Mouse (Mus musculus) neural tube, embryonic 14.5 days (tissue): ENCODE measurements around the gene Mapk3. TPM values are rescaled to one million over a fixed set of nuclear protein-coding genes. Genes with fewer than 3 reads are reported as not detected.
"Not testable (repeated sequence)": the region's sequence is repeated elsewhere in the genome, so short reads cannot be mapped to it uniquely, and the experiment has no call there.

Source experiments
- ATAC-seq: fragments of 200-750 bp; cut with Nextera tagmentation; 2 replicates; pipeline ENCODE4 v1.8.0; 2017; ENCODE audit warnings: low read depth, mild to moderate bottlenecking, moderate TSS enrichment, moderate library complexity
- H3K27ac ChIP-seq: fragments of 300-500 bp; sonication (generic); 2 replicates; pipeline ENCODE4 v1.5.1; 2014; ENCODE audit warnings: low read depth, mild to moderate bottlenecking, control low read depth, low read length, moderate library complexity, mixed read lengths
- H3K27me3 ChIP-seq: fragments of 300-500 bp; sonication (generic); 2 replicates; pipeline ENCODE4 v1.6.1; 2014; ENCODE audit warnings: low read length; ENCODE audit not compliant: control insufficient read depth, insufficient read depth
- H3K36me3 ChIP-seq: fragments of 300-500 bp; sonication (generic); 2 replicates; pipeline ENCODE4 v1.6.1; 2014; ENCODE audit warnings: low read length, mixed read lengths; ENCODE audit not compliant: control insufficient read depth, insufficient read depth
- H3K4me1 ChIP-seq: fragments of 300-500 bp; sonication (generic); 2 replicates; pipeline ENCODE4 v1.6.1; 2014; ENCODE audit warnings: low read length; ENCODE audit not compliant: control insufficient read depth, insufficient read depth
- H3K4me2 ChIP-seq: fragments of 300-500 bp; sonication (generic); 2 replicates; pipeline ENCODE4 v1.6.1; 2014; ENCODE audit warnings: mild to moderate bottlenecking, low read depth, low read length, control low read depth
- H3K4me3 ChIP-seq: fragments of 300-500 bp; sonication (generic); 2 replicates; pipeline ENCODE4 v1.5.1; 2014; ENCODE audit warnings: low read depth, low read length, control low read depth, mixed read lengths
- H3K9ac ChIP-seq: fragments of 300-500 bp; sonication (generic); replicated peaks from 2 replicates; pipeline ENCODE4 v1.6.1; 2014; ENCODE audit warnings: low read depth, mild to moderate bottlenecking, control low read depth, low read length, mixed read lengths
- H3K9me3 ChIP-seq: fragments of 300-500 bp; sonication (generic); 2 replicates; pipeline ENCODE4 v1.6.1; 2016; ENCODE audit warnings: low read length; ENCODE audit not compliant: control insufficient read depth
- WGBS: fragments of 180-500 bp; shearing (Covaris S2); extraction: QIAGEN DNeasy Blood & Tissue Kit; methylation state at CpG from one replicate; pipeline ENCODE4 v1.1.7; 2014; 5-methylcytosine and 5-hydroxymethylcytosine counted together
- polyA plus RNA-seq: library from polyadenylated mRNA; unstranded; fragments of >200 nt; fragmentation: Nextera tagmentation; extraction: Ambion mirVana; gene quantifications from 2 replicates; pipeline ENCODE4 v1.2.1, GENCODE M21; 2014

The Mapk3 gene
- polyA plus RNA-seq, 1 experiment from 2014 or later = 85.9 TPM

DNA sequence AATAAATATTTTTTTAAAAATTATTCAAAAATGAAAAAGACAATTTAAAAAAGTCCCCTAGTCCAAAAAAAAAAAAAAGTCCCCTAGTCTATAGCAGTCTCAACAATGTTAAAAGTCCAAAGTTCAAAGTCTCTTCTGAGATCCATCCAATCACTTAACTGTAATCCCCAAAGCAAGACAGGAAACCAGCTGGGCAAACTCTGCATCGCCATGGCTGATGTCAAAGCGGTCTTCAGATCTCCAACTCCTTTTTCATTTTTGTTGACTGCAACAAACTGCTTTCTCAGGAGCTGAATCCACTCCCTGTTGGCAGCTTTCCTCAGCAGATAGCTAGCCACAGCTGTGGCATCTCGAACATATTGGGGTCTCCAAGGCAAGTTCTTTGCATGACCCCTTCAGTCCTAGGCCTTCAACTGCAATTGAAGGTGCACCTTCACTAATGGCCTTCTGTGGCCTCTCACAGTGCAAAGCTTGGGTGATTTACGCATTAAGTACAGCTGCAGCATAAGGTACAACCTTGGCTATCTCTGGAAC, 29.1 kb upstream of the Mapk3 start:
- H3K4me2 ChIP-seq, H3K27ac ChIP-seq, H3K4me3 ChIP-seq, H3K27me3 ChIP-seq, H3K9me3 ChIP-seq, H3K4me1 ChIP-seq, ATAC-seq, H3K9ac ChIP-seq, H3K36me3 ChIP-seq: not testable (repeated sequence)
- 88% methylated on average over 4 of the region's 4 CpGs for WGBS

DNA sequence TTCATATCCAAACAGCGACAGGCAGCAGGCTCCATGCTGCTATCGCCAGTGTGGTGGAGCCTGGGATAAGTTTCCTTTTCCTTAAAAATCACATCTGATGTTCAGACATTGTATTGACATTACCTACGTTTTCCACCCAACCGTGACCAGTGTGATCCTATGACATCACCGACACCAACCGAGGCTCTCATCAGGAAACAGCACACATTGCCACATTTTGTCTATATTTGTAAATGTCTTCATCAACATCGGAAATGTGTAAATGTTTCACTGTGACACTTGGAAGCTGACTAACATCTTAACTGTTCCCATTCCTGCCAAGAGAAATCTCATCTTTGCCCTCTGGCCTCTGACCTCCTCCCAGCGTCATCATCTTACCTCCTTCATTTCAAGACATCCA, 23.3 kb upstream of the Mapk3 start:
- no peak overlapping the region for H3K9ac ChIP-seq
- no peaks in the 10 kb centered on the region for H3K4me1 ChIP-seq
- no peaks in the 10 kb centered on the region for H3K36me3 ChIP-seq
- H3K4me2 ChIP-seq = no peak overlapping the region
- 86% methylated on average over 8 of the region's 8 CpGs for WGBS
- no peak overlapping the region for H3K4me3 ChIP-seq
- ATAC-seq = no peak
- no peak overlapping the region for H3K27ac ChIP-seq
- H3K9me3 ChIP-seq = no peaks in the 10 kb centered on the region
- H3K27me3 ChIP-seq = no peaks in the 10 kb centered on the region

DNA sequence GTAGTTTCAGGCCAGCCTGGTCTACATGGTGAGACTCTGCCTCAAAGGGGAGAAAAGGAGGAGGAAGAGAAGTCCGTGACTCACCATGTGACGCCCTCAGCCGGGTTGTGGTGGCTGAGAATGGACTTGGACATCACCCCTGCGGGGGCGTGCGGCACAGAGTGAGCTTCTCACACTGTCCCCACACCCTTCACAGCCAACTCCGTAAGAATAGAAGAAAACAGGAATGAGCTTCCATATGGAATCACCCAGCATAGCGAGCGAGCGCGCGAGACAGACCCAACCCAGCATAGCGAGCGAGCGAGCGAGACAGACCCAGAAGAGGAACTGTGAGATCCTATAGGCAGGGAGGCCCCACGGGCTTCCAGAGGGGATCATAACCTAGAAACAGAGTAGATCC, 19.9 kb upstream of the Mapk3 start:
- H3K9ac ChIP-seq = no peak overlapping the region
- no peaks in the 10 kb centered on the region for H3K27me3 ChIP-seq
- ATAC-seq = no peak
- no peak overlapping the region for H3K27ac ChIP-seq
- no peaks in the 10 kb centered on the region for H3K9me3 ChIP-seq
- no peaks in the 10 kb centered on the region for H3K36me3 ChIP-seq
- H3K4me2 ChIP-seq = no peak overlapping the region
- WGBS = 87% methylated on average over 17 of the region's 17 CpGs
- H3K4me3 ChIP-seq = no peak overlapping the region
- H3K4me1 ChIP-seq = no peaks in the 10 kb centered on the region

DNA sequence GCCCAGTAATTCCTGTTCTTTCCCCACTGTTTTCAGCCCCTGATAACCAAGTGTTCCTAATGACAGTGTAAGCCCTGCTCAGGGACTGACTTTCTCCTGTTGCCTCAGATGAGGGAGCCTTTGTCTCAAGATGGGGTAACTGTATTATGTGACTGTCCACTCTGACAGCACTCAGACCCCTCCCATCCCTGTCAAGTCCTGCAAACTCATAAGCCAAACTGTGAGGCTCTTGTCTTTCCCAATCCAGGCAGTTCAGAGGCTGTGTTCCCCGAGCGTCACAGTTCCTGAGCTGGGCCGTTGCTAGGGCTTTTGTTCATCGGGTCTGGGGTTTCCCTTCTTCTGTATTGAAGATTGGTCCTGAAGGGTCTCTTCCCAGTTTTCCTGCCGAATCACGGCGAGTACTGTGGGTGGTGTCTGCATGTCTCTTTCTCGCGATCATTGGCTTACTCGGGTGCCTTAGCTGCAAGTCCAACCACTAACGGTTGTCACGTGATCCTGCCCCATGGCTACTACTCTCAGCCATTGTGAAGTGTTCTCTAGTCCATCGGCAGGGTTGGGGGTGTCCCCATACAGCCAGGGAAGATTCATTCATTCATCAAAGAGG, 19.2 kb upstream of the Mapk3 start:
- no peaks in the 10 kb centered on the region for H3K4me1 ChIP-seq

DNA sequence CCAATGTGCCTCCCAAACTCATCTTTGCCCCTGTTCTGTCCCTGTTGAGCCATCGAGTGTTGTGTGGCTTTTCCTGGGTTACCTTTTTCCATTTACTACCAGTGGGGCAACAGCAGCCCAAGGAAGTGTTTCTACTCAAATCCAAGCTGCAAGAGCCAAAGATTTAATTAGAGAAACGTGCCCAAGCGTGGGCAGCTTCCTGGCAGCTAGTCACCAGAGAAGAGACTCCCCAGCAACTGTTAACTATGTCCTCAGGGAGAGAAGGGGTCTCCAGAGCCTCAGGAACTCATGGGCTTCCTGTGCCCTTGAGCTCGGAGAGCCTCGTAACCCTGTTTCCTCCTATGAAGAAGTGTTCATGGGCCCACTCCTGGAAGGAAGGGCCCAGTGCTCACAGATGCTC, 18.4 kb upstream of the Mapk3 start:
- H3K27ac ChIP-seq = no peak overlapping the region
- no peak overlapping the region for H3K4me2 ChIP-seq
- H3K4me3 ChIP-seq = no peak overlapping the region
- H3K4me1 ChIP-seq = no peaks in the 10 kb centered on the region
- ATAC-seq = no peak
- H3K27me3 ChIP-seq = no peaks in the 10 kb centered on the region
- no peaks in the 10 kb centered on the region for H3K9me3 ChIP-seq
- no peak overlapping the region for H3K9ac ChIP-seq
- no peaks in the 10 kb centered on the region for H3K36me3 ChIP-seq
- 89% methylated on average over 5 of the region's 5 CpGs for WGBS

More for the DNA sequence above, 19.2 kb upstream of the Mapk3 start:
- Histone ChIP-seq H3K27ac (no peak overlapping the region), H3K4me3 (no peak overlapping the region), H3K9me3 (no peaks in the 10 kb centered on the region), H3K4me2 (no peak overlapping the region), H3K36me3 (no peaks in the 10 kb centered on the region), H3K9ac (no peak overlapping the region), H3K27me3 (no peaks in the 10 kb centered on the region)
- no peak for ATAC-seq
- WGBS = 72% methylated on average over 13 of the region's 13 CpGs

DNA sequence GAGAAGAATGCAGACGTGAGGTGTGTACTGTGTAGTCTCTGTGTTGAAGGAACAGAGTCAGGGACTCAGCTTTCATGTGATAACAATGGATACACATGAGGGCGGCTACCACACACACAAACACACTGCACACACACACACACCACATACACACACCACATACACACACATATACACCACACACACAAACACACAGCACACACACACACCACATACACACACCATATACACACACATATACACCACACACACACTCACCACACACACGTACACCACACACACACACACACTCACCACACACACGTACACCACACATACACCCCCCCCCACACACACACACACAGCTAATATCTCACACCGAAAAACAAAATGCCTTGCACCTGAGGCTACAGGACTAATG, 17.9 kb upstream of the Mapk3 start:
- ATAC-seq = no peak

DNA sequence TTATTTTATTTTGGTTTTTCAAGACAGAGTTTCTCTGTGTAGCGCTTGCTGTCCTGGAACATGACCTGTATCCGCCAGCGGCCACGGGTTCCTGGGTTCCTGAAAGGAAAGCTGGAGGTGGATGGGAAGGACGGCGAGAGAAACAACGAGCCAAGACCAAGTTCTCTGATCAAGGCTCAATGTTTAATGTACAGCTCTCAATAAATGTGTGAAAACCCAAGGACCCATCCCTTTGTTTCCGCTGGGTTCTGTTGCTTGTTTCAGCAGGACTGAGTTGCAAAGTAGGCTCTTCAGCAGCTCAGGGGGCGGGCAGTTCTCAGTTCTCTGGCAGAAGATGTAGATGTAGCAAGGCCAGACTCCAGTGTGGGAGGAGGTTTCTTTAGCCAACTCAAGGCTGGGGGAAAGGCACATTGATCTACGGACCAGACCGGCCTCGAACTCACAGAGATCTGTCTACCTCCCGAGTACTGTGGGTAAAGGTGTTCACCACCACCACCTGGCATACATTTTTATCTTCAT, 17.4 kb upstream of the Mapk3 start:
- no peak overlapping the region for H3K4me2 ChIP-seq
- no peak overlapping the region for H3K9ac ChIP-seq
- H3K27me3 ChIP-seq = no peaks in the 10 kb centered on the region
- no peak for ATAC-seq
- H3K4me1 ChIP-seq = no peaks in the 10 kb centered on the region
- no peaks in the 10 kb centered on the region for H3K9me3 ChIP-seq
- H3K4me3 ChIP-seq = no peak overlapping the region
- no peak overlapping the region for H3K27ac ChIP-seq
- no peaks in the 10 kb centered on the region for H3K36me3 ChIP-seq
- WGBS = 94% methylated on average over 13 of the region's 13 CpGs

More for the DNA sequence above, 17.9 kb upstream of the Mapk3 start:
- WGBS = 90% methylated on average over 5 of the region's 5 CpGs
- H3K4me2 ChIP-seq = no peak overlapping the region
- H3K9ac ChIP-seq = no peak overlapping the region
- no peaks in the 10 kb centered on the region for H3K27me3 ChIP-seq
- H3K9me3 ChIP-seq = no peaks in the 10 kb centered on the region
- H3K4me3 ChIP-seq = no peak overlapping the region
- no peaks in the 10 kb centered on the region for H3K36me3 ChIP-seq
- no peaks in the 10 kb centered on the region for H3K4me1 ChIP-seq
- no peak overlapping the region for H3K27ac ChIP-seq

DNA sequence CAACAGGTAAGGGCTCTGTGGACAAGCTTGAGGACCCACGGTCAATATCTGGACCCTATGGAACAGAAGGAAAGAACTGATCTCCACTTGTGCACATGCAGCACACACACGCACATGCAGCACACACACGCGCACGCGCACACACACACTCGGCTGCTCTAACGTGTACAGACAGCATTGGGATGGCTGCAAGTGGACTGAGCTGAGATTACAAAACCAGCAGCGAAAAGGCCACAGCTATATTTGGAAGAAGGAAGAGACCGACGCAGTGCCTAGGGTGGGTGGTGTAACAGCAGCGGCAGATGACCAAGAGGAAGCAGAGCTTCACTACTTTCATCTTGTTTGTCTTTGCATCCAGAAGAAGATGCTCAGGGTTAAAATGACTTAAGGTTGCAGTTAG, 13.3 kb upstream of the Mapk3 start:
- Histone ChIP-seq H3K36me3 (no peaks in the 10 kb centered on the region), H3K4me2 (no peak overlapping the region), H3K4me3 (no peak overlapping the region), H3K9ac (no peak overlapping the region), H3K9me3 (no peaks in the 10 kb centered on the region), H3K27ac (no peak overlapping the region), H3K27me3 (no peaks in the 10 kb centered on the region), H3K4me1 (no peaks in the 10 kb centered on the region)
- no peak for ATAC-seq
- WGBS = 88% methylated on average over 12 of the region's 12 CpGs

DNA sequence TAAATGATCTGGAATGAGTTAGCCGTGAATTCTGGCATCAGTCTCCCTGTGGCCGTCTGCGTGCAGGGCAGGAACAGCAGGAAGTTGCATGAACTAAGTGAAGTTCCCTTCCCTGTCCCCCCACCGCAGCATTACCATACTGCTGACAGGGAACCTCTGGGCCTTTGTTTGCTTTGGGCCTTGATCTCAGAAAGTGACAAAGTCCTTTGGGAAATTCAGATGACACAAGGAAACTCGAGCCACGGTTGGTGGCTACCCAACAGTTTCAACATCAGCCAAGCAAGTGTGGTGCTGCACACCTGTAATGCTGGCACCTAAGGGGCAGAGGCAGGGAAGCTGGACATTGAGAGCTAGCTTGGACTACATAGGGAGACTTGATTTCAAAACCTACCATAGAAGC, 12.6 kb upstream of the Mapk3 start:
- H3K27ac ChIP-seq = no peak overlapping the region
- no peaks in the 10 kb centered on the region for H3K4me1 ChIP-seq
- ATAC-seq = no peak
- H3K9ac ChIP-seq = no peak overlapping the region
- 46% methylated on average over 6 of the region's 6 CpGs for WGBS
- H3K36me3 ChIP-seq = no peaks in the 10 kb centered on the region
- no peaks in the 10 kb centered on the region for H3K9me3 ChIP-seq
- no peaks in the 10 kb centered on the region for H3K27me3 ChIP-seq
- no peak overlapping the region for H3K4me3 ChIP-seq
- H3K4me2 ChIP-seq = no peak overlapping the region
